Mouse (Mus musculus): ENCODE results near the gene Tex30.

Tex30 gene

DNA sequence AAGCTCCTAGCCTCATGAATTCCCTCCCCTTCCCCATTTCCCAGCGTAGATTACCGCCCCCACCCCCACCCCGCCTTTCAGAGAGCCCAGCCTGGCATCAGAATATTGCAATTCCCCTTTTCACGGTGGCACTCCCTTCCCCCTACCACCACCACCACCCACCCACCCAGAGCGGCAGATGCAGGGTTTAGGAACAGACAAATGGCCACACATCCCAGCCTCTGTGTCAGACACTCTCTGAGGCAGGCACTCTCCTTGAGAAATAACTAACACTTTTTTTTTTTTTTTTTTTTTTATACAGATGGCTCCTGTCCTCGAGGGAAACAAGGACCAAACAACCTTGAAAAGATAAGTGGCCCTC lies 59.7 kb downstream of the Tex30 start:
- no peak for DNase-seq (ENCODE audit: low spot score in 2 of 2)

DNA sequence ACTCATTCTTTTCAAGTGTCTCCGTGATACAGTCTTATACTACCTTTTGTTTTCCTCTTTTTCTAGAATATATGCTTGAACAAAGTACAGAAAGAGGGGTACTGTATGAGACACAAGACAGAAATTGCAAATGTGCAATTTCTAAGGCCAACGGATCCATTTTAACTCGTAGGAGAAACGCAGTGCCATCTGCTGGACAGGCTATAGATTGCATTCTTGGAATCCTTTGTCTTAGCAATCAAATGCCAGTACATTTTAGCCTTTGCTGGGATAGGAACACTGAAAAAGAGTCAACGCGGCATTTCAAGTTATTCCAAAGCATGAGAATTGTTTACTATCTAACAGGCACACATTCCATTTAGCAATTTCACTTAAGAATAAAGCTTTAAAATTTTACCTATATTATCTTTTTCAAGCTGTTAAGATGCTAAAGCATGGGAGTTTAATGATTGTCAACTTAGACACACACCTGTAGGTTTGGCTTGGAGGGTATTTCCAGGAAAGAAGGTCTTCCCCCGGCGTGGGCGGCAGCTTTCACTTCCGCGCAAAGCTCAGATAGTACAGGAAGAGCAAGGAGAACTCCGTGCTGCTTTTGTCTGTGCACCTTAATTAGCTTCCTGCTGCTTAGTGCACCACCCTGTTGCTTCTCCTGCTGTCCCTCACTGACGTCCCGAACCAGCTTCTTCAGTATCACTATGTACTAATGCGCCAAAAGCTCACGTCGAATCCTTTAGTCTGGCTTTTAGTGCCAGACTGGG lies 60.3 kb downstream of the Tex30 start:
- DNase-seq (ENCODE audit: low spot score in 2 of 2): peak; percentile 19 to 66

All from spleen, postnatal 10 days (tissue).